Mouse (Mus musculus) midbrain, embryonic 16.5 days (tissue): ENCODE results near the gene Atf7. TPM values are rescaled to one million over a fixed set of nuclear protein-coding genes. Genes with fewer than 3 reads are reported as not detected.

ENCODE experiments used
- ATAC-seq: fragments of 200-750 bp; cut with Nextera tagmentation; 2 replicates; pipeline ENCODE4 v1.8.0; 2017; ENCODE audit warnings: moderate TSS enrichment
- H3K27ac ChIP-seq: fragments of 300-500 bp; sonication (generic); 2 replicates; pipeline ENCODE4 v1.5.1; 2014; ENCODE audit warnings: mild to moderate bottlenecking, low read length, mixed read lengths
- H3K27me3 ChIP-seq: fragments of 300-500 bp; sonication (generic); 2 replicates; pipeline ENCODE4 v1.6.1; 2014; ENCODE audit warnings: low read depth, low read length, mixed read lengths; ENCODE audit not compliant: control insufficient read depth, insufficient read depth
- H3K36me3 ChIP-seq: fragments of 300-500 bp; sonication (generic); 2 replicates; pipeline ENCODE4 v1.6.1; 2014; ENCODE audit warnings: mild to moderate bottlenecking, low read length, moderate library complexity, mixed read lengths; ENCODE audit not compliant: control insufficient read depth, insufficient read depth
- H3K4me1 ChIP-seq: fragments of 300-500 bp; sonication (generic); 2 replicates; pipeline ENCODE4 v1.6.1; 2014; ENCODE audit warnings: mild to moderate bottlenecking, low read length, mixed read lengths; ENCODE audit not compliant: control insufficient read depth, insufficient read depth
- H3K4me2 ChIP-seq: fragments of 300-500 bp; sonication (generic); 2 replicates; pipeline ENCODE4 v1.6.1; 2014; ENCODE audit warnings: mild to moderate bottlenecking, low read length, mixed read lengths
- H3K4me3 ChIP-seq: fragments of 300-500 bp; sonication (generic); 2 replicates; pipeline ENCODE4 v1.5.1; 2014; ENCODE audit warnings: low read depth, mild to moderate bottlenecking, low read length, moderate library complexity, mixed read lengths
- H3K9ac ChIP-seq: fragments of 300-500 bp; sonication (generic); 2 replicates; pipeline ENCODE4 v1.6.1; 2014; ENCODE audit warnings: low read depth, low read length, mixed read lengths
- H3K9me3 ChIP-seq: fragments of 300-500 bp; sonication (generic); replicated peaks from 2 replicates; pipeline ENCODE4 v1.6.1; 2014; ENCODE audit warnings: mild to moderate bottlenecking, low read length, mixed read lengths; ENCODE audit not compliant: control insufficient read depth, poor library complexity, severe bottlenecking
- WGBS: fragments of 180-500 bp; shearing (Covaris S2); extraction: QIAGEN DNeasy Blood & Tissue Kit; methylation state at CpG from one replicate; pipeline ENCODE4 v1.1.7; 2014; 5-methylcytosine and 5-hydroxymethylcytosine counted together
- polyA plus RNA-seq: library from polyadenylated mRNA; unstranded; fragments of >200 nt; fragmentation: Nextera tagmentation; extraction: Ambion mirVana; gene quantifications from 2 replicates; pipeline ENCODE4 v1.2.1, GENCODE M21; 2015

Atf7 gene
- polyA plus RNA-seq, 1 experiment from 2014 or later: 16.0 TPM

DNA sequence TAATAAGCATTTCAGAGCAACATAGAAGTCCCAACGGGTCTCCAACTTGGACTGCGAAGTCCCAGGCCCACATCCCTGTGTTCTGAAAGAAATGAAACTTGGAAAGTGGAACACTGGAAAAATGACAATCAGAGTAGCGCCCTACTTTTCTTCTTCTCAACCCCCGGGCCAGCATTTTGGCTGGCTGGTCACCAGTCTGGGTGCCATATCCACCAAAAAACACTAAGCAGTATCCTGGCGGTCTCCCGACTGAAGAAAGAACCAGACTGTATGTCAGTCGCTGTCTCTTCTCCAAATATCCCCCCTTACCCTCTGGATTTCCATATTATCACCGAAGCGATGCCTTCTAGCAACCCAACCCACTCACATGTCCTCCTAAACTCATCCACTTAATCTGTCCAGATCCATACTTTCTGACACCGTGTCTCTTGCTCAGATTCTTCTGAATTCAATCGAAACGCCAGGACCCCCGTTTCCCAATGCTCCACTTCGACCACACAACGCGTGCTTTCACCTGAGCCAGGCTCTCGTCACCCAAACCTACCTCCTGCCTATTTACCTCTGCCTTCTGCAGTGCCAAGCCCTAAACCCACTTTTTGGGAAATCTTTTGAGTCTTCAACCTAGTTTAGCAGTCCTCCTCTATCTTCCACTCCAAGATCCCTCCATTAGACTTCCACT is 834 bp downstream of the Atf7 start:
- H3K36me3 ChIP-seq: no peaks in the 10 kb centered on the region
- H3K4me2 ChIP-seq: peak overlapping the region; percentile 95
- H3K9ac ChIP-seq: peak overlapping the region; percentile 84
- peak overlapping the region; percentile 80 for H3K4me3 ChIP-seq
- H3K27ac ChIP-seq: peak overlapping the region; percentile 95
- WGBS: 4% methylated on average over 17 of the region's 17 CpGs
- H3K4me1 ChIP-seq: peaks cover 23% of the 10 kb centered on the region
- no peaks in the 10 kb centered on the region for H3K27me3 ChIP-seq
- ATAC-seq: no peak
- no peaks in the 10 kb centered on the region for H3K9me3 ChIP-seq

DNA sequence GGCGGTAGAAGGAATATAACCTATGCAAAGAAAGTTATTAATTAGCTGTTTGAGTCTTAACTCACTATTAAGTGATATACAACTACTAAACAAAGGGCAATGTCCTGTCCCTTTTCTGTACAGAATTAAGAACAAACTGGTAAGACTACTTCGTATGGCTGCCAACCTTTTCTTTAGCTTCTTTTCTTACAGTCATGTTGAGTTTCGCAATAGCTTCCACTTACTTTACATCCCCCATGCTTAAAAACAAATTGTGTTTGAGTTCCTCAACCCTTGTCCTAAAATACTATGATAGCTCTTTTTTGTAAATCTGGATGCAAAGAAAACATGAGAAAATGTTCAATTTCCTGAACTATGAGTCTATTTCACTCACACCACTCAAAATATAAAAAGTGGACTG is 2.1 kb downstream of the Atf7 start:
- H3K4me1 ChIP-seq: peaks cover 23% of the 10 kb centered on the region
- no peak for ATAC-seq
- no peak overlapping the region for H3K4me2 ChIP-seq
- 92% methylated on average over 3 of the region's 3 CpGs for WGBS
- H3K27ac ChIP-seq: no peak overlapping the region
- H3K27me3 ChIP-seq: no peaks in the 10 kb centered on the region
- no peaks in the 10 kb centered on the region for H3K36me3 ChIP-seq
- H3K4me3 ChIP-seq: no peak overlapping the region
- no peak overlapping the region for H3K9ac ChIP-seq
- no peaks in the 10 kb centered on the region for H3K9me3 ChIP-seq

DNA sequence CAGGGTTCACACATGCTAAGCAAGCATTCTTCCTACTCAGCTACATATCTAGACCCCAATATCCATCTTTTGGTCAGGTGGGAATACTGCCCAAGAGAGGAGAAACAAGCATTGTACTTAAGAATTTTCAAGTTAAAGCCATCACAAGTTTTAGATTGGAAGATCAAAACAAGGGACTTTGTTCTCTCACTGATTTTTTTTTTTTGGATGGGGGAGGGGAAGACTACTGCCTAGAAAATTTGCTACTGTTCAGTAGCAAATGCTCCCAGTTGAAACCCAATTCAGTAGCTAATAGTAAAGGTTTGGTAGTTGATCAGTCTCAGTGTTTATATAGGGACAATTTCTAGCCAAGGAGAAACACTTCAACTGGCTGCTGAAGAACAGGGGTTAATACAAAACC is 2.7 kb downstream of the Atf7 start:
- H3K27me3 ChIP-seq: no peaks in the 10 kb centered on the region
- no peaks in the 10 kb centered on the region for H3K36me3 ChIP-seq
- no peaks in the 10 kb centered on the region for H3K9me3 ChIP-seq
- no peak overlapping the region for H3K9ac ChIP-seq
- H3K4me2 ChIP-seq: no peak overlapping the region
- peaks cover 23% of the 10 kb centered on the region for H3K4me1 ChIP-seq
- ATAC-seq: no peak
- H3K27ac ChIP-seq: no peak overlapping the region
- H3K4me3 ChIP-seq: no peak overlapping the region

DNA sequence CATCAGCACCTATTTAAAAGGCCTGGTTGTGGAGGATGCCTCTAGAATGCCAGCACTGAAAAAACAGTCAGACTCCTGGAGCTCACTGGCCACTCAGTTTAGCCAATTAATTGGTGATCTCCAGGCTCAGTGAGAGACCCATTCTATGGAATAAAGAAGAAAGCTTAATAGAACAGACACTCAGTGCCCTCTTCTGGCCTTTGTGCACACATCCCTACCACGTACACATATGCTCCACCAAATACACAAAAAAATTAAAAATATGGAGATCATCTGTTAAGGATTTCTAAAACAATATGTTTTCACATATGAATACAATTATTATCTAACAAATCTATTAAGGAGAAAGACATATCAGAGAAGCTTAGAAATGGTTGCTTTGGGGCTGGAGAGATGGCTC is 4.5 kb downstream of the Atf7 start:
- no peak overlapping the region for H3K9ac ChIP-seq
- H3K4me3 ChIP-seq: no peak overlapping the region
- H3K9me3 ChIP-seq: no peaks in the 10 kb centered on the region
- H3K4me1 ChIP-seq: peaks cover 20% of the 10 kb centered on the region
- no peaks in the 10 kb centered on the region for H3K36me3 ChIP-seq
- ATAC-seq: no peak
- no peaks in the 10 kb centered on the region for H3K27me3 ChIP-seq
- no peak overlapping the region for H3K4me2 ChIP-seq
- no peak overlapping the region for H3K27ac ChIP-seq
- WGBS: 78% methylated on average over 1 of the region's 1 CpGs

DNA sequence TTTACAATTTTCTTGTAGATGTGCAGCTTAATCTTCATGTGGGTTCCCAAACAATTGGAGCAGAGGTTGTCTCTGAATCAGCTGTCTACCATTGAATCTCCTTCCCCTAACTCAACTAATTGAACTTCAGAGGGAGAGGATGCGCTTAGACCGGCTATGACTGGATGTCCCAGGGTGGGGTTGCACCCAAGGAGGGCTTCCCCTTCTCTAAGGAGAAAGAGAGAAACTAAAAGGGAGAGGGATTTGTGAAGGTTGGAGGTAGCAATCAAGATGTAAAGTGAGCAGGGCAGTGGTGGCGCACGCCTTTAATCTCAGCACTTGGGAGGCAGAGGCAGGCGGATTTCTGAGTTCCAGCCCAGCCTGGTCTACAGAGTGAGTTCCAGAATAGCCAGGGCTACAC is 5.8 kb downstream of the Atf7 start:
- ATAC-seq: no peak
- Histone ChIP-seq H3K36me3 (no peaks in the 10 kb centered on the region), H3K9ac (no peak overlapping the region), H3K27ac (no peak overlapping the region), H3K27me3 (no peaks in the 10 kb centered on the region), H3K4me1 (peaks cover 19% of the 10 kb centered on the region), H3K4me3 (no peak overlapping the region), H3K9me3 (no peaks in the 10 kb centered on the region), H3K4me2 (no peak overlapping the region)
- 96% methylated on average over 5 of the region's 5 CpGs for WGBS

DNA sequence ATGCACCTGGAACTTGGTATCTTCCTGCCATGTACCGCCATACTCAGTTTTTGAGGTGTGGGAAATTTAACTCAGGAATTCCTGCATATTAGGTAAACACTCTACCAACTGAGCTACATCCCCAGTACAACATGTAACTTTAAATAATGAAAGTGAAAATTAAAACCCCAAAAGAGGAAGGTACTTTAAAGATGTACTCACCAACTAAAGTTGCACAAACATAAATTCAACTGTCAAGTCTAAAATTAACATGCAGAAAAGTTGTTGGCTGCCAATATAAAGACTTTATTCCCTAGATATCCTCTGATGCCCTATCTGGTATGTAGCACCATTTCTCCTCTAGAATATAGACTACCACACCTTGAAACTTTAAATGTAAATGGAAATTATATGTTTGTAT is 7.6 kb downstream of the Atf7 start:
- Histone ChIP-seq H3K36me3 (no peaks in the 10 kb centered on the region), H3K9me3 (no peaks in the 10 kb centered on the region), H3K4me3 (no peak overlapping the region), H3K27me3 (no peaks in the 10 kb centered on the region), H3K4me2 (no peak overlapping the region), H3K27ac (no peak overlapping the region), H3K9ac (no peak overlapping the region), H3K4me1 (peaks cover 4% of the 10 kb centered on the region; the same call in 1 of the 2 replicates)
- WGBS: 95% methylated on average over 1 of the region's 1 CpGs
- ATAC-seq: no peak

DNA sequence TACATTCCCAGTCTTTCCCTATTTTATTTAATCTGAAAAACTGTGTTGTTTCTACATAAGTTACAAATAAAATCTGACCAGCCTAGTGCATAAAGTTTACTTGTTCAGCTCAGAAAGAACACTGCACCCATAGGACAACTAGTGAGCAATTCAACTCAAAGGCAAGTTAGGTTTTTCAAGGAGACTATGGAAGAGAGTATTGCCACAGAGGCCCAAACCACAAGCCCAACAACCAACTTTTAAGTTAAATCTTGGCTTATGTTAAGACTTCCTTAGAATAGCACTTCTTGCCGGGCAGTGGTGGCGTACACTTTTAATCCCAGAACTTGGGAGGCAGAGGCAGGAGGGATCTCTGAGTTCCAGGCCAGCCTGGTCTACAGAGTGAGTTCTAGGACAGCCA is 9.1 kb downstream of the Atf7 start:
- Histone ChIP-seq H3K4me3 (no peak overlapping the region), H3K36me3 (no peaks in the 10 kb centered on the region), H3K27ac (no peak overlapping the region), H3K4me2 (no peak overlapping the region), H3K27me3 (no peaks in the 10 kb centered on the region), H3K9ac (no peak overlapping the region), H3K4me1 (no peaks in the 10 kb centered on the region), H3K9me3 (no peaks in the 10 kb centered on the region)
- ATAC-seq: no peak
- WGBS: 93% methylated on average over 2 of the region's 2 CpGs

DNA sequence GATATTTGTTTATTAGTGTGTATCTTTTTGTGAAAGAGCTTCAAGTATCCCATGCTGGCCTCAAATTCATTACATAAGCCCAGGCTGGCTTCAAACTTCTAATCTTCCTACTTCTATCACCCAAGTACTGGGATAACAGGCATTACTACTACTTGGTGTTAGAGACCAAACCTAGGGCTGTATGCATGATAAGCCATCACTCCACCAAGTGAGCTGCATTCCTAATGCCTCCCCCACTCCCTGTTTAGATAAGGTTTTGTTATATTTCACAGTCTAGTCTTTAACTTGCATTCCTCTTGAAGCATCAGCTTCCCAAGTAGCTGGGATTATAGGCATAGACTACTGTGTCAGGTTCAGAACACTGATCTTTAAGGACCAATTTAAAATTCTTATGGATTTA is 11.0 kb downstream of the Atf7 start:
- Histone ChIP-seq H3K9me3 (no peaks in the 10 kb centered on the region), H3K27me3 (no peaks in the 10 kb centered on the region), H3K4me2 (no peak overlapping the region), H3K36me3 (no peaks in the 10 kb centered on the region), H3K4me1 (no peaks in the 10 kb centered on the region), H3K9ac (no peak overlapping the region), H3K4me3 (no peak overlapping the region), H3K27ac (no peak overlapping the region)
- ATAC-seq: no peak

DNA sequence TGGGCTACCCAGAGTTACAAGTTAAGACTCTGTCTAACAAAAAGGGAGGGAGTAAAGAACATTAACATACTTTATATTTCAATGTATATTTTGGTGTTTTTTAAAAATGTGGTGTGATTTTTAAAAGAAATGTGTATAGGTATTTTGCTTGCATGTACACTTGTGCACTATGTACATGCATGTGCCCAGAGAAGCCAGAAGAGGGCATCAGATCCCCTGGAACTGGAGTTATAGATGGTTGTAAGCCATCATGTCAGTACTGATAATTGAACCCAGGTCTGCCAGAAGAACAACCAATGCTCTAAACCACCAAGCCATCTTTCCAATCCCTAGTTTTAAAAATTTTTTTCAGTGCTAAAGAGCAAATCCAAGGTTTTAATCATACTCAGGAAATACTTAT is 12.3 kb downstream of the Atf7 start:
- no peak overlapping the region for H3K4me2 ChIP-seq
- ATAC-seq: no peak

More for the DNA sequence above, 12.3 kb downstream of the Atf7 start:
- Histone ChIP-seq H3K4me3 (no peak overlapping the region), H3K27ac (no peak overlapping the region), H3K4me1 (no peaks in the 10 kb centered on the region), H3K9ac (no peak overlapping the region), H3K36me3 (no peaks in the 10 kb centered on the region), H3K27me3 (no peaks in the 10 kb centered on the region), H3K9me3 (no peaks in the 10 kb centered on the region)
